In the genomic region with DNA sequence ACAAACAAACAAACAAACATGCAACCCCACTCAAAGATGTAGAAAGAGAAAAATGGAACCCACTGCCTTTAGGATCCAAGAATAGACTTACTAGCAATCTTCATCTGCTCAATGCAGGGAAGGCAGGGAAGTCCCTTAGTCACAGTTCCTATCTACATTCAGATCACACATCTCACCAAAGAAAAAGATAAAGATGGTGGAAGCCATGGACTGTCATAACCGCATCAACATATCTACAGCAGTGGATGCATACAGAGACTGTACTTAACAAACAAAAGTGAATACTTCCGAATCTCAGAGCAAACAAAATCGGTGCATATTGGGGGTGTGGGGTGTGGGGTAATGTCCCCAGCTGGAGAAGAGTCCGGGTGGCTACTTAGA, we compare ENCODE assay signal across 9 mouse cellular contexts.
DNase-seq lines count a peak whose midpoint lies in the region; ATAC-seq and TF ChIP-seq lines count a peak whose summit lies in the region.
"Had no signal": no experiment of that assay in that cellular context is flagged by ENCODE, and none has a peak within 500 bp of the region (broad histone marks: within the 10 kb centered on the region; RNA-seq: fewer than 3 reads in every experiment).

No protein-coding gene starts in this region.

- H3K27ac ChIP-seq in forebrain, embryonic 11.5 days (ENCODE audit: low read depth, low read length): no peak overlapping the region
- H3K27ac ChIP-seq in forebrain, embryonic 16.5 days (ENCODE audit: low read length): no peak overlapping the region
- peak overlapping the region; percentile 46 for H3K27ac ChIP-seq in layer of hippocampus, adult 2 months
- no peak overlapping the region; the same call in 1 of the 2 replicates for H3K27ac ChIP-seq in embryonic facial prominence, embryonic 15.5 days (replicated peaks)
- no peak overlapping the region for H3K27ac ChIP-seq in hindbrain, embryonic 11.5 days (ENCODE audit: low read depth, low read length)

- no peak overlapping the region for H3K4me3 ChIP-seq in forebrain, embryonic 11.5 days (ENCODE audit: low read depth, low read length)
- H3K4me3 ChIP-seq in forebrain, embryonic 16.5 days (replicated peaks; ENCODE audit: low read length): no peak overlapping the region
- H3K4me3 ChIP-seq in layer of hippocampus, adult 2 months: no peak overlapping the region
- no peak overlapping the region for H3K4me3 ChIP-seq in embryonic facial prominence, embryonic 15.5 days (replicated peaks)
- H3K4me3 ChIP-seq in megakaryocyte, embryonic 14.5 days (replicated peaks): peak overlapping the region; percentile 90
- H3K4me3 ChIP-seq in hindbrain, embryonic 11.5 days (ENCODE audit: low read depth, low read length): no peak overlapping the region

- ATAC-seq in forebrain, embryonic 11.5 days (replicated peaks; ENCODE audit: low FRiP score): 0 out of 2 replicates have a peak, but pooled peaks have one; percentile 5
- ATAC-seq in forebrain, embryonic 16.5 days: no peak
- ATAC-seq in embryonic facial prominence, embryonic 15.5 days (ENCODE audit: insufficient number of reproducible peaks, low FRiP score, low TSS enrichment, low read depth): no peak
- no peak for ATAC-seq in hindbrain, embryonic 11.5 days (ENCODE audit: low FRiP score)

- no peaks in the 10 kb centered on the region for H3K9me3 ChIP-seq in forebrain, embryonic 11.5 days (ENCODE audit: control insufficient read depth, low read length)
- no peaks in the 10 kb centered on the region for H3K9me3 ChIP-seq in forebrain, embryonic 16.5 days (ENCODE audit: control insufficient read depth, low read length)
- H3K9me3 ChIP-seq in embryonic facial prominence, embryonic 15.5 days (replicated peaks): no peaks in the 10 kb centered on the region
- no peaks in the 10 kb centered on the region for H3K9me3 ChIP-seq in megakaryocyte, embryonic 14.5 days
- no peaks in the 10 kb centered on the region for H3K9me3 ChIP-seq in hindbrain, embryonic 11.5 days (ENCODE audit: control insufficient read depth, low read length)

- 88% methylated on average over 4 of the region's 4 CpGs for WGBS in forebrain, embryonic 11.5 days
- WGBS in forebrain, embryonic 16.5 days: 79% methylated on average over 4 of the region's 4 CpGs
- WGBS in embryonic facial prominence, embryonic 15.5 days: 65% methylated on average over 4 of the region's 4 CpGs
- 78% methylated on average over 4 of the region's 4 CpGs for WGBS in hindbrain, embryonic 11.5 days

- H3K4me1 ChIP-seq in forebrain, embryonic 11.5 days (replicated peaks; ENCODE audit: control insufficient read depth, insufficient read depth, low read length): no peaks in the 10 kb centered on the region
- no peaks in the 10 kb centered on the region for H3K4me1 ChIP-seq in forebrain, embryonic 16.5 days (replicated peaks; ENCODE audit: control insufficient read depth, insufficient read depth, low read length)
- peaks cover 15% of the 10 kb centered on the region; the same call in 1 of the 2 replicates for H3K4me1 ChIP-seq in embryonic facial prominence, embryonic 15.5 days
- H3K4me1 ChIP-seq in megakaryocyte, embryonic 14.5 days: peaks cover 99% of the 10 kb centered on the region
- no peaks in the 10 kb centered on the region for H3K4me1 ChIP-seq in hindbrain, embryonic 11.5 days (replicated peaks; ENCODE audit: control insufficient read depth, insufficient read depth, low read length)

- no peak overlapping the region for H3K9ac ChIP-seq in forebrain, embryonic 11.5 days (ENCODE audit: low read length)
- H3K9ac ChIP-seq in forebrain, embryonic 16.5 days (replicated peaks; ENCODE audit: low read depth, low read length): no peak overlapping the region
- H3K9ac ChIP-seq in embryonic facial prominence, embryonic 15.5 days: no peak overlapping the region
- no peak overlapping the region for H3K9ac ChIP-seq in hindbrain, embryonic 11.5 days (ENCODE audit: low read depth, low read length)

- H3K4me2 ChIP-seq in forebrain, embryonic 11.5 days (ENCODE audit: low read depth, low read length, severe bottlenecking): no peak overlapping the region
- no peak overlapping the region for H3K4me2 ChIP-seq in forebrain, embryonic 16.5 days (ENCODE audit: low read length)
- H3K4me2 ChIP-seq in embryonic facial prominence, embryonic 15.5 days (replicated peaks): peak overlapping the region; percentile 48
- H3K4me2 ChIP-seq in hindbrain, embryonic 11.5 days (replicated peaks; ENCODE audit: low read depth, low read length): no peak overlapping the region

- no peaks in the 10 kb centered on the region for H3K27me3 ChIP-seq in forebrain, embryonic 11.5 days (ENCODE audit: control insufficient read depth, insufficient read depth, low read length)
- no peaks in the 10 kb centered on the region for H3K27me3 ChIP-seq in forebrain, embryonic 16.5 days (replicated peaks; ENCODE audit: control insufficient read depth, insufficient read depth, low read length)
- no peaks in the 10 kb centered on the region for H3K27me3 ChIP-seq in embryonic facial prominence, embryonic 15.5 days
- no peaks in the 10 kb centered on the region for H3K27me3 ChIP-seq in megakaryocyte, embryonic 14.5 days (replicated peaks)
- H3K27me3 ChIP-seq in hindbrain, embryonic 11.5 days (ENCODE audit: control insufficient read depth, insufficient read depth, low read length): no peaks in the 10 kb centered on the region

- no peaks in the 10 kb centered on the region for H3K36me3 ChIP-seq in forebrain, embryonic 11.5 days (ENCODE audit: control insufficient read depth, insufficient read depth, low read length)
- no peaks in the 10 kb centered on the region for H3K36me3 ChIP-seq in forebrain, embryonic 16.5 days (ENCODE audit: control insufficient read depth, insufficient read depth)
- no peaks in the 10 kb centered on the region for H3K36me3 ChIP-seq in embryonic facial prominence, embryonic 15.5 days
- H3K36me3 ChIP-seq in megakaryocyte, embryonic 14.5 days (replicated peaks; ENCODE audit: low read length): peaks cover 5% of the 10 kb centered on the region
- H3K36me3 ChIP-seq in hindbrain, embryonic 11.5 days (ENCODE audit: control insufficient read depth, insufficient read depth, low read length): no peaks in the 10 kb centered on the region

- TF ChIP-seq CTCF in layer of hippocampus, adult 2 months (conservative IDR thresholded peaks at IDR 0.05): no peak

- no peak for DNase-seq in forebrain, embryonic 11.5 days (ENCODE audit: low spot score)
- no peak for DNase-seq in layer of hippocampus, adult 2 months (ENCODE audit: low spot score in 2 of 2)
- no peak for DNase-seq in layer of hippocampus, postnatal 10 days (ENCODE audit: low spot score in 2 of 2)
- DNase-seq in adipocyte (ENCODE audit: low spot score): no peak
- no peak for DNase-seq in hindbrain, embryonic 11.5 days (ENCODE audit: low spot score)
- DNase-seq: cerebellum, postnatal 14 days had no signal
